Mouse (Mus musculus): Measurements from ENCODE around the gene Faap24. TPM values are rescaled to one million over a fixed set of nuclear protein-coding genes. Genes with fewer than 3 reads are reported as not detected.

The Faap24 gene
- total and polyA plus RNA-seq, 2 experiments from 2014 or later, result 6.0 to 10.4 TPM

DNA sequence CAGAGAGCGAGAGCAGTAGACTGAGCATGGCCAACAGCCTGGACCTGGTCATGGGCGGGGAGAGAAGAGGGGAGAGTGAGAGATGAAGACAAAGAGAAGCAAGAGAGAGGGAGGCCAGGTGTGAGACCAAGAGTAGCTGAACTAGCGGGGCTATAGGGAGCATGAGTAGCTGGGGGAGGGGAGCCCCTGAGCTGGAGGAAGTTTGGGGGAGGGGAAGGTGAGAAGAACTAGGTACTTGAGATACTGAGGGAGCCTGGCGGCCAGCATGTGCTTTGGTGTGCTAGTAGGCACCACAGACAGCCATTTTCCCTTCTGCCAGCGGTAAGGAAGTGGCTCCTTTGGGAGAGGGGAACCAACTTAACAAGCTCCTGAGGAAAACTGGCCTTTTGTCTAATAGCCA is 18.6 kb upstream of the Faap24 start:
- H3K4me3 ChIP-seq (ENCODE audit: low read length), result no peak overlapping the region
- H3K36me3 ChIP-seq (ENCODE audit: insufficient read depth, low read length), result peaks cover 31% of the 10 kb centered on the region
- no peaks in the 10 kb centered on the region for H3K4me1 ChIP-seq (ENCODE audit: insufficient read depth, low read length)
- no peaks in the 10 kb centered on the region for H3K27me3 ChIP-seq (ENCODE audit: insufficient read depth, low read length)
- no peak for ATAC-seq
- TF ChIP-seq CTCF (IDR thresholded peaks at IDR 0.05; ENCODE audit: low read depth), result no peak
- no peaks in the 10 kb centered on the region for H3K9me3 ChIP-seq (ENCODE audit: low read length)
- H3K4me2 ChIP-seq (ENCODE audit: low read depth, low read length), result no peak overlapping the region
- no peak overlapping the region for H3K9ac ChIP-seq (replicated peaks; ENCODE audit: low read length)
- no peak overlapping the region for H3K27ac ChIP-seq
- 84% methylated on average over 5 of the region's 5 CpGs for WGBS
- no peak for DNase-seq (ENCODE audit: low spot score)

DNA sequence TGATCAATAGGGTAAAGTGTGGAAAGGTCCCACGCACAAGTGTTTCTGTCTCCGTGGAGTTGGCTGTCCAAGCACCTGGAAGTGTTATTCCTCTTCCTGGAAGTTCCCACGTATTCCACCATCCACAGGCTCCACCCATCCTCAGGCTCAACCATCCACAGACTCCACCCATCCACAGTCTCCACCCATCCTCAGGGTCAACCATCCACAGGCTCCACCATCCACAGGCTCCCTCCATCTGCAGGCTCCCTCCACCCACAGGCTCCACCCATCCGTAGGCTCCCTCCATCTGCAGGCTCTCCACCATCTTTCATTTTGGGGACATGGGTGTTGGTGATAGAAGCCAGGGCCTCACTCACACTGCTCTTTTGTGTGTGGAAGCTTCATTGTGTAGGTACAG is 4.5 kb upstream of the Faap24 start:
- no peak for DNase-seq (ENCODE audit: low spot score)

DNA sequence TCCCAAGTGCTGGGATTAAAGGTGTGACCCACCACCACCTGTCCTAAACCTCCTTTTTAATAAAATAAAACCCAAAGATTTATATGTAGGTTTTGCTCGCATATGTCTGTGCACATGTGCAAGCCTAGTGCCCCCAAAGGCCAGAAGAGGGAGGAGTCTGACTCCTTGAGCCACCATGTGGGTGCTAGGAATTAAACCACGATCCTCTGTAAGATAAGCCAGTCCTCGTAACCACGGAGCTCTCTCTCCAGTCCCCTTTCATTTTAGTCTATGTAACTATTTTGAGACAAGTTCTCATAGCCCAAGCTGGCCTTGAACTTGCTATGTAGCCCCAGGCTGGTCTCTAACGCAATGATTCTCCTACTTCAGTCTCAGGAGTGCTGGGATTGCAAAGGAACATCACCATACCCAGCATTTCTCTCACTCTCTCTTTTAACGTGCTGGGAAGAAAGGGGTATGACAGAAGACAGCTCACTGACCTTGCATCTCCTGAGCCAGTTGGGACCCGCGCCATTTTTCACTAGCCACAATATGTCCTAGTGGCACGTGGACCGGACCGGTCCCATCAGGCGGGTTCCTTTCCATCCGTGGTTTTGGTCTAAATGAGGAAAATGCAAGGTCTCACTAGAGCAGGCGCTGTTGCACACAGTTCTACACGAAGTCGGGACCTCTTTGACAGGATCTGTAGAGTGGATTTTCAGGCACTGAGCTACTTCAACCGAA is 741 bp downstream of the Faap24 start:
- Histone ChIP-seq H3K4me3 (ENCODE audit: low read length) (peak overlapping the region; percentile 54), H3K27ac (peak overlapping the region; percentile 56; the same call in 1 of the 2 replicates), H3K9ac (replicated peaks; ENCODE audit: low read length) (peak overlapping the region; percentile 51), H3K36me3 (ENCODE audit: insufficient read depth, low read length) (peaks cover 19% of the 10 kb centered on the region; the same call in 1 of the 2 replicates), H3K4me1 (ENCODE audit: insufficient read depth, low read length) (peaks cover 12% of the 10 kb centered on the region), H3K4me2 (ENCODE audit: low read depth, low read length) (peak overlapping the region; percentile 77), H3K9me3 (ENCODE audit: low read length) (no peaks in the 10 kb centered on the region), H3K27me3 (ENCODE audit: insufficient read depth, low read length) (no peaks in the 10 kb centered on the region)
- ATAC-seq, result no peak
- no peak for TF ChIP-seq CTCF (IDR thresholded peaks at IDR 0.05; ENCODE audit: low read depth)
- DNase-seq (ENCODE audit: low spot score), result no peak
- 13% methylated on average over 17 of the region's 17 CpGs for WGBS

More for the DNA sequence above, 4.5 kb upstream of the Faap24 start:
- H3K4me3 ChIP-seq (ENCODE audit: low read length), result no peak overlapping the region
- peaks cover 7% of the 10 kb centered on the region for H3K4me1 ChIP-seq (ENCODE audit: insufficient read depth, low read length)
- no peak overlapping the region for H3K4me2 ChIP-seq (ENCODE audit: low read depth, low read length)
- WGBS, result 91% methylated on average over 4 of the region's 4 CpGs
- no peak overlapping the region for H3K9ac ChIP-seq (replicated peaks; ENCODE audit: low read length)
- no peak for TF ChIP-seq CTCF (IDR thresholded peaks at IDR 0.05; ENCODE audit: low read depth)
- ATAC-seq, result no peak
- H3K27me3 ChIP-seq (ENCODE audit: insufficient read depth, low read length), result no peaks in the 10 kb centered on the region
- no peaks in the 10 kb centered on the region for H3K9me3 ChIP-seq (ENCODE audit: low read length)
- peaks cover 35% of the 10 kb centered on the region for H3K36me3 ChIP-seq (ENCODE audit: insufficient read depth, low read length)
- H3K27ac ChIP-seq, result no peak overlapping the region

DNA sequence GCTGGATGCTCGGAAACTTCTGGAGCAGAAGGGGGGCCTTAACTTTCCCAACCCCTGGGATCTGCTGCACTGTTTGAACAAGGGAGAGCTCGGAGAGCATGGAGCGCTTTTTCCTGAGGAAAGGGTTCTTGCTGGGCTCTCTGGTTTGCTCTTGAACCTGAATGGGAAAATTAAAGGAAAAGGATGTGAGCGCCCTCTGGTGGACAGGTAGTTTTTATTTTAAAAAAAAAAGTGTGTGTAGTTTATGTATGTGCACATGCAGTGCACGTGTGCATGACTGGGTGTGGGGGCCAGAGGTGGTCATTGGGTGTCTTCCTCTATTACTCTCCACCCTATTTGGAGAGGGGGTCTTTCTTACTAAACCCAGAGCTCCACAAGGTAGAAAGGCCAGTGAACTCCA is 3.7 kb downstream of the Faap24 start:
- peaks cover 5% of the 10 kb centered on the region; the same call in 1 of the 2 replicates for H3K36me3 ChIP-seq (ENCODE audit: insufficient read depth, low read length)
- no peak overlapping the region for H3K27ac ChIP-seq
- H3K4me1 ChIP-seq (ENCODE audit: insufficient read depth, low read length), result peaks cover 12% of the 10 kb centered on the region
- no peaks in the 10 kb centered on the region for H3K9me3 ChIP-seq (ENCODE audit: low read length)
- WGBS, result 64% methylated on average over 5 of the region's 5 CpGs
- no peak overlapping the region for H3K4me2 ChIP-seq (ENCODE audit: low read depth, low read length)
- H3K4me3 ChIP-seq (ENCODE audit: low read length), result no peak overlapping the region
- no peak overlapping the region for H3K9ac ChIP-seq (replicated peaks; ENCODE audit: low read length)
- H3K27me3 ChIP-seq (ENCODE audit: insufficient read depth, low read length), result no peaks in the 10 kb centered on the region
- ATAC-seq (no peak), DNase-seq (ENCODE audit: low spot score) (peak; percentile 25)
- TF ChIP-seq CTCF (IDR thresholded peaks at IDR 0.05; ENCODE audit: low read depth), result peak; percentile 55

DNA sequence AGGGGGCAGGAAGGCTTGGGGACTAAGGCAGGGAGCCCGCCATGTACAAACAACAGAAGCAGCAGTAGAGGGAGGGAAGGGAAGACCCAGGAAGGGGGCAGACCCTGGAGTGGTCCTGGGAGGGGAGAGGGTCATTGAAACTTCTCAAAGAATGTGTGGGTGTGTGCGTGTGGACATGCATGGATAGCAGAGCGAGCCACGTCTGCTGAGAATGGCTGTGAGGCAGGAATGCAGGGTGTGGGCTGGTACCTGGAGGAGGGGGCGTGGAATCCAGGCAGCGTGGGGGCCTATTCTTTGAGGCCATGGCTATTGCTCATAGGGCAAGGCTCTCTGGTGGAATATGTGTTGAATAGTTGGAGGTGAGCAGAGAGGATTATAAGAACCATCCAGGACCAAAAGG is 7.9 kb downstream of the Faap24 start:
- DNase-seq (ENCODE audit: low spot score), result no peak
- no peaks in the 10 kb centered on the region for H3K4me1 ChIP-seq (ENCODE audit: insufficient read depth, low read length)
- H3K9me3 ChIP-seq (ENCODE audit: low read length), result no peaks in the 10 kb centered on the region
- WGBS, result 64% methylated on average over 6 of the region's 6 CpGs
- no peak for ATAC-seq
- no peak overlapping the region for H3K27ac ChIP-seq
- H3K4me3 ChIP-seq (ENCODE audit: low read length), result no peak overlapping the region
- H3K9ac ChIP-seq (replicated peaks; ENCODE audit: low read length), result no peak overlapping the region
- H3K4me2 ChIP-seq (ENCODE audit: low read depth, low read length), result no peak overlapping the region
- TF ChIP-seq CTCF (IDR thresholded peaks at IDR 0.05; ENCODE audit: low read depth), result no peak
- H3K36me3 ChIP-seq (ENCODE audit: insufficient read depth, low read length), result peaks cover 5% of the 10 kb centered on the region; the same call in 1 of the 2 replicates
- no peaks in the 10 kb centered on the region for H3K27me3 ChIP-seq (ENCODE audit: insufficient read depth, low read length)

DNA sequence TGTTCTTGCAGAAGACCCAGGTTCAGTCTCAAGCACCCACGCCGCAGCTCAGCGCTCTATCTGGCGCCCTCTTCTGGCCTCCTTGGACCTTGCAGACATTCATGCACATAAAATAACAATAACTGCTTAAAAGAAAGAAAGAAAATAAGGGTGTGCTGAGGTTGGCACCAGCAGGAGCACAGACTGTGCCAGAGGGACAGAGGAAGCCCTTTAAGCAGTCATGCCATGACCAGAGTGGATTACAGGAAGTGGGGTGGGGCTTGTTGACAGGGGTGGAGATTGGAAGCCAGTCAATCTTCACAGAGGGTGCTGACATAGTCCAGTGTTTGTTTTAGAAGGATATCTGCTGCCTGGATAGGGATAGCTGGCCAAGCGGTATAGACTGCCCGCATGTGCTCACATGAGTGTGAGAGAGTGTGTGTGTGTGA is 10.1 kb downstream of the Faap24 start:
- Histone ChIP-seq H3K36me3 (ENCODE audit: insufficient read depth, low read length) (peaks cover 3% of the 10 kb centered on the region; the same call in 1 of the 2 replicates), H3K9ac (replicated peaks; ENCODE audit: low read length) (no peak overlapping the region), H3K27ac (no peak overlapping the region), H3K9me3 (ENCODE audit: low read length) (no peaks in the 10 kb centered on the region), H3K4me2 (ENCODE audit: low read depth, low read length) (no peak overlapping the region), H3K27me3 (ENCODE audit: insufficient read depth, low read length) (no peaks in the 10 kb centered on the region), H3K4me3 (ENCODE audit: low read length) (no peak overlapping the region), H3K4me1 (ENCODE audit: insufficient read depth, low read length) (no peaks in the 10 kb centered on the region)
- ATAC-seq, result no peak
- whole genome bisulfite sequencing, result 70% methylated on average over 6 of the region's 6 CpGs
- DNase-seq (ENCODE audit: low spot score), result no peak
- peak; percentile 40 for TF ChIP-seq CTCF (IDR thresholded peaks at IDR 0.05; ENCODE audit: low read depth)

DNA sequence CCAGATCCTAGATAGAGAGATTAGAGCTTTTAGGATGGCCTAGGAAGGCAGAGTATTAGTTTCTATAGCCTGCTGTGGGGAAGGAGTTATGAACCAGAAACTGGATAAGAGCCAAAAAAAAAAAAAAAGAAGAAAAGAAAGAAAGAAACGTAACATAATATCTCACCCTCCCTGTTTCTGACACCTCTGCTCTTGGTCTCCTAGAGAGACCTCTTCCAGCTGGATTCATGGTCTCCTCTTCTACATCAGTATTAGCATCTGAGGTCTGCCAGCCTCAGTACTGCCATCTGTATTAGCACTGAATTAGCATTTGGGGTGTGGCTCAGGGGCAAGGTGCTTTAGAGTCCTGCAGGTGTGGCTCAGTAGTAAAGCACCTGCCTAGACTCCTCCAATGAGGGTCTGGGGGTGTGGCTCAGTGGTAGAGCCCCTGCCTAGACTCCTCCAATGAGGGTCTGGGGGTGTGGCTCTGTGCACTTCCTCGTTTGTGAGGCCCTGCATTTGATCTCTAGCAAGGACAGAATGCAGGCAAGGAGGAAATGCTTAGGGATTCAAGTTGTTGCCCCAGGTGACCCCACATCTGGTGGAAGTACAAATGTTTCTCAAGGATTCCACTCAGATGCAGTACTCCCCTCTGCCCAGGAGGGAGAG is 13.8 kb downstream of the Faap24 start:
- ATAC-seq (no peak), DNase-seq (ENCODE audit: low spot score) (no peak)
- Histone ChIP-seq H3K4me2 (ENCODE audit: low read depth, low read length) (no peak overlapping the region), H3K27me3 (ENCODE audit: insufficient read depth, low read length) (no peaks in the 10 kb centered on the region), H3K36me3 (ENCODE audit: insufficient read depth, low read length) (no peaks in the 10 kb centered on the region), H3K9me3 (ENCODE audit: low read length) (no peaks in the 10 kb centered on the region), H3K4me3 (ENCODE audit: low read length) (no peak overlapping the region), H3K27ac (no peak overlapping the region), H3K9ac (replicated peaks; ENCODE audit: low read length) (no peak overlapping the region), H3K4me1 (ENCODE audit: insufficient read depth, low read length) (no peaks in the 10 kb centered on the region)
- no peak for TF ChIP-seq CTCF (IDR thresholded peaks at IDR 0.05; ENCODE audit: low read depth)
- 39% methylated on average over 2 of the region's 2 CpGs for WGBS

Data from hindbrain, postnatal 0 days (tissue).